Mouse (Mus musculus) thymus, adult 2 months (tissue): ENCODE data around the gene Hs1bp3.

Experiments used
- CTCF ChIP-seq: fragments of 200-500 bp; IDR thresholded peaks from 2 replicates; pipeline ENCODE4 v1.5.1; 2012; ENCODE audit warnings: mild to moderate bottlenecking, control low read depth, low read length, moderate library complexity, borderline replicate concordance; ENCODE audit not compliant: control insufficient read depth, poor library complexity, insufficient read depth; ENCODE audit errors: extremely low read depth
- POLR2A ChIP-seq: fragments of 200-500 bp; IDR thresholded peaks from 2 replicates; pipeline ENCODE4 v1.6.1; 2012; ENCODE audit warnings: mild to moderate bottlenecking, low read length, control low read depth, moderate library complexity; ENCODE audit not compliant: control insufficient read depth, poor library complexity, insufficient read depth; ENCODE audit errors: extremely low read depth

GRCm38 (mm10) chr12:8324086-8324485 is 10.9 kb downstream of the Hs1bp3 start:
- TF ChIP-seq CTCF (no peak), POLR2A (no peak)
